Mouse (Mus musculus) forebrain, embryonic 13.5 days (tissue): ENCODE measurements around the gene Mettl3. TPM values are rescaled to one million over a fixed set of nuclear protein-coding genes. Genes with fewer than 3 reads are reported as not detected.

Source experiments
- ATAC-seq: fragments of 200-750 bp; cut with Nextera tagmentation; 2 replicates; pipeline ENCODE4 v1.8.0; 2017
- H3K27ac ChIP-seq: fragments of 300-500 bp; sonication (generic); 2 replicates; pipeline ENCODE4 v1.5.1; 2015; ENCODE audit warnings: inconsistent platforms, mild to moderate bottlenecking, moderate library complexity
- H3K27me3 ChIP-seq: fragments of 300-500 bp; sonication (generic); 2 replicates; pipeline ENCODE4 v1.6.1; 2015; ENCODE audit warnings: mild to moderate bottlenecking, inconsistent platforms
- H3K36me3 ChIP-seq: fragments of 300-500 bp; sonication (generic); 2 replicates; pipeline ENCODE4 v1.6.1; 2015; ENCODE audit warnings: mild to moderate bottlenecking, inconsistent platforms; ENCODE audit not compliant: poor library complexity, severe bottlenecking
- H3K4me1 ChIP-seq: fragments of 300-500 bp; sonication (generic); 2 replicates; pipeline ENCODE4 v1.6.1; 2015; ENCODE audit warnings: inconsistent platforms
- H3K4me2 ChIP-seq: fragments of 300-500 bp; sonication (generic); 2 replicates; pipeline ENCODE4 v1.6.1; 2015; ENCODE audit warnings: inconsistent platforms, mild to moderate bottlenecking, moderate library complexity
- H3K4me3 ChIP-seq: fragments of 300-500 bp; sonication (generic); 2 replicates; pipeline ENCODE4 v1.5.1; 2015; ENCODE audit warnings: mild to moderate bottlenecking, inconsistent platforms
- H3K9ac ChIP-seq: fragments of 300-500 bp; sonication (generic); 2 replicates; pipeline ENCODE4 v1.6.1; 2015; ENCODE audit warnings: mild to moderate bottlenecking, inconsistent platforms
- H3K9me3 ChIP-seq: fragments of 300-500 bp; sonication (generic); replicated peaks from 2 replicates; pipeline ENCODE4 v1.6.1; 2016; ENCODE audit warnings: inconsistent platforms
- WGBS: fragments of 180-500 bp; shearing (Covaris S2); methylation state at CpG from one replicate; pipeline ENCODE4 v1.1.7; 2015; 5-methylcytosine and 5-hydroxymethylcytosine counted together
- polyA plus RNA-seq: library from polyadenylated mRNA; unstranded; fragments of >200 nt; fragmentation: Nextera tagmentation; extraction: Ambion mirVana; gene quantifications from 2 replicates; pipeline ENCODE4 v1.2.1, GENCODE M21; 2015

Mettl3 gene
- polyA plus RNA-seq, 1 experiment from 2014 or later, result 55.3 TPM

GRCm38 (mm10) chr14:52278932-52279746, 25.8 kb downstream of the Mettl3 start, which contains the start of the genes Tox4 and Rab2b:
Tox4 (plus strand) TSS chr14:52279146.
Rab2b (minus strand) TSS chr14:52279545.
- H3K27me3 ChIP-seq, result no peaks in the 10 kb centered on the region
- peak within 1 kb of the TSS; percentile 92 for H3K9ac ChIP-seq
- peaks cover 14% of the 10 kb centered on the region for H3K4me1 ChIP-seq
- H3K4me3 ChIP-seq, result peak within 1 kb of the TSS; percentile 92
- WGBS, result under 1% methylated on average over 55 of the region's 66 CpGs
- H3K4me2 ChIP-seq, result peak within 1 kb of the TSS; percentile 77
- H3K27ac ChIP-seq, result peak within 1 kb of the TSS; percentile 80
- no peaks in the 10 kb centered on the region for H3K9me3 ChIP-seq
- peak; percentile 98 for ATAC-seq
- H3K36me3 ChIP-seq, result peaks cover 15% of the 10 kb centered on the region

GRCm38 (mm10) chr14:52277210-52277609, 27.7 kb downstream of the Mettl3 start:
- Histone ChIP-seq H3K36me3 (peaks cover 28% of the 10 kb centered on the region), H3K4me2 (no peak overlapping the region), H3K27me3 (no peaks in the 10 kb centered on the region), H3K9me3 (no peaks in the 10 kb centered on the region), H3K27ac (no peak overlapping the region), H3K9ac (no peak overlapping the region), H3K4me3 (no peak overlapping the region), H3K4me1 (peaks cover 14% of the 10 kb centered on the region)
- 95% methylated on average over 4 of the region's 4 CpGs for WGBS
- no peak for ATAC-seq

- no peak overlapping the region for H3K4me3 ChIP-seq
- no peak for ATAC-seq
- H3K9me3 ChIP-seq, result no peaks in the 10 kb centered on the region
- no peaks in the 10 kb centered on the region for H3K4me1 ChIP-seq
- no peak overlapping the region for H3K4me2 ChIP-seq
- no peak overlapping the region for H3K27ac ChIP-seq
- WGBS, result 68% methylated on average over 3 of the region's 3 CpGs
- H3K9ac ChIP-seq, result no peak overlapping the region
- H3K27me3 ChIP-seq, result no peaks in the 10 kb centered on the region
- peaks cover 46% of the 10 kb centered on the region for H3K36me3 ChIP-seq
These were observed 32.1 kb downstream of the Mettl3 start for GRCm38 (mm10) chr14:52272781-52273180.

GRCm38 (mm10) chr14:52257484-52258213, 47.3 kb downstream of the Mettl3 start, which contains the start of gene Chd8:
Chd8 (minus strand) TSS chr14:52257780.
- H3K4me3 ChIP-seq, result peak within 1 kb of the TSS; percentile 93
- WGBS, result under 1% methylated on average over 54 of the region's 54 CpGs
- peaks cover 21% of the 10 kb centered on the region for H3K4me1 ChIP-seq
- peak within 1 kb of the TSS; percentile 93 for H3K9ac ChIP-seq
- H3K9me3 ChIP-seq, result no peaks in the 10 kb centered on the region
- H3K4me2 ChIP-seq, result peak within 1 kb of the TSS; percentile 74
- peak within 1 kb of the TSS; percentile 95 for H3K27ac ChIP-seq
- H3K36me3 ChIP-seq, result peaks cover 10% of the 10 kb centered on the region
- H3K27me3 ChIP-seq, result no peaks in the 10 kb centered on the region
- peak; percentile 100 for ATAC-seq

GRCm38 (mm10) chr14:52256311-52257175, 48.4 kb downstream of the Mettl3 start:
- Histone ChIP-seq H3K4me1 (peaks cover 21% of the 10 kb centered on the region), H3K27ac (peak overlapping the region; percentile 95), H3K36me3 (0 out of 2 replicates have a peak, but pooled peaks cover 3% of the 10 kb centered on the region), H3K27me3 (no peaks in the 10 kb centered on the region), H3K4me2 (peak overlapping the region; percentile 74), H3K4me3 (peak overlapping the region; percentile 93), H3K9ac (peak overlapping the region; percentile 93), H3K9me3 (no peaks in the 10 kb centered on the region)
- ATAC-seq, result no peak
- 7% methylated on average over 18 of the region's 18 CpGs for WGBS

- no peak for ATAC-seq
- H3K27me3 ChIP-seq, result no peaks in the 10 kb centered on the region
- H3K36me3 ChIP-seq, result peaks cover 6% of the 10 kb centered on the region; the same call in 1 of the 2 replicates
- no peaks in the 10 kb centered on the region for H3K9me3 ChIP-seq
- H3K9ac ChIP-seq, result no peak overlapping the region
- 83% methylated on average over 4 of the region's 4 CpGs for WGBS
- no peak overlapping the region for H3K4me2 ChIP-seq
- H3K4me1 ChIP-seq, result peaks cover 16% of the 10 kb centered on the region
- H3K27ac ChIP-seq, result no peak overlapping the region
- no peak overlapping the region for H3K4me3 ChIP-seq
These were observed 58.8 kb downstream of the Mettl3 start for GRCm38 (mm10) chr14:52246129-52246528.

Other genes starting within 250 kb of the Mettl3 start
- 830 and 894 TPM in 2 replicates for gene Hnrnpc, start 201.1 kb downstream of the Mettl3 start, polyA plus RNA-seq
- 82.5 and 91.0 TPM in 2 replicates for gene Rpgrip1, start 194.4 kb downstream of the Mettl3 start, polyA plus RNA-seq
- gene Supt16, start 107.7 kb downstream of the Mettl3 start, polyA plus RNA-seq, result 83.8 and 86.1 TPM in 2 replicates
- 44.5 and 48.6 TPM in 2 replicates for gene Chd8, start 47.3 kb downstream of the Mettl3 start, polyA plus RNA-seq
- gene Tox4, start 26.0 kb downstream of the Mettl3 start, polyA plus RNA-seq, result 53.2 and 58.2 TPM in 2 replicates
- gene Rab2b, start 25.6 kb downstream of the Mettl3 start, polyA plus RNA-seq, result 33.7 and 37.6 TPM in 2 replicates
- gene Sall2, start 23.6 kb upstream of the Mettl3 start, polyA plus RNA-seq, result 38.2 and 47.4 TPM in 2 replicates
- not detected in 2 replicates for gene Olfr1513, start 51.3 kb upstream of the Mettl3 start, polyA plus RNA-seq
- gene Olfr1512, start 74.0 kb upstream of the Mettl3 start, polyA plus RNA-seq, result not detected in 2 replicates
- not detected in 2 replicates for gene Olfr1511, start 92.3 kb upstream of the Mettl3 start, polyA plus RNA-seq
- gene Olfr1510, start 109.2 kb upstream of the Mettl3 start, polyA plus RNA-seq, result not detected in 2 replicates
- gene Olfr1509, start 137.9 kb upstream of the Mettl3 start, polyA plus RNA-seq, result not detected in 2 replicates
- gene Olfr1508, start 162.4 kb upstream of the Mettl3 start, polyA plus RNA-seq, result not detected in 2 replicates
- not detected in 2 replicates for gene Olfr1507, start 190.6 kb upstream of the Mettl3 start, polyA plus RNA-seq